Mouse (Mus musculus) liver, postnatal 0 days (tissue): ENCODE measurements at regions not wholly inside any gene's neighbourhood (a gene's known extent, or its start where the extent isn't known, plus 50 kb on each side); places are given as distances from the start of the nearest gene placed in this dataset.

Experiments used
- ATAC-seq: fragments of 200-750 bp; cut with Nextera tagmentation; 2 replicates; pipeline ENCODE4 v1.8.0; 2017; ENCODE audit warnings: mild to moderate bottlenecking, moderate library complexity
- DNase-seq: peaks from one replicate; pipeline ENCODE4 v3.0.0-alpha.2; 2016
- H3K27ac ChIP-seq: fragments of 300-500 bp; sonication (generic); 2 replicates; pipeline ENCODE4 v1.5.1; 2014; ENCODE audit warnings: antibody characterized with exemption, moderate library complexity, mild to moderate bottlenecking, low read depth
- H3K27me3 ChIP-seq: fragments of 300-500 bp; sonication (generic); 2 replicates; pipeline ENCODE4 v1.6.1; 2014; ENCODE audit warnings: low read length, control low read depth, mixed read lengths; ENCODE audit not compliant: insufficient read depth
- H3K36me3 ChIP-seq: fragments of 300-500 bp; sonication (generic); replicated peaks from 2 replicates; pipeline ENCODE4 v1.6.1; 2014; ENCODE audit warnings: mild to moderate bottlenecking, control low read depth, low read length, moderate library complexity, mixed read lengths; ENCODE audit not compliant: insufficient read depth
- H3K4me1 ChIP-seq: fragments of 300-500 bp; sonication (generic); 2 replicates; pipeline ENCODE4 v1.6.1; 2014; ENCODE audit warnings: antibody characterized with exemption, mild to moderate bottlenecking, control low read depth; ENCODE audit not compliant: insufficient read depth
- H3K4me2 ChIP-seq: fragments of 300-500 bp; sonication (generic); 2 replicates; pipeline ENCODE4 v1.6.1; 2014; ENCODE audit warnings: low read depth, mild to moderate bottlenecking, low read length, moderate library complexity, mixed read lengths
- H3K4me3 ChIP-seq: fragments of 300-500 bp; sonication (generic); 2 replicates; pipeline ENCODE4 v1.5.1; 2014; ENCODE audit warnings: low read depth, low read length
- H3K9ac ChIP-seq: fragments of 300-500 bp; sonication (generic); replicated peaks from 2 replicates; pipeline ENCODE4 v1.6.1; 2014; ENCODE audit warnings: mild to moderate bottlenecking, moderate library complexity
- H3K9me3 ChIP-seq: fragments of 300-500 bp; sonication (generic); 2 replicates; pipeline ENCODE4 v1.6.1; 2016; ENCODE audit warnings: mild to moderate bottlenecking, control low read depth, low read length, mixed read lengths
- CTCF ChIP-seq: sonication (generic); IDR thresholded peaks from 2 replicates; pipeline ENCODE4 v1.5.1; 2016; ENCODE audit warnings: antibody characterized with exemption, low read depth
- EP300 ChIP-seq: IDR thresholded peaks from 2 replicates; pipeline ENCODE4 v1.6.1; 2016; ENCODE audit warnings: antibody characterized with exemption, low read depth, mild to moderate bottlenecking
- WGBS: fragments of 180-500 bp; shearing (Covaris S2); extraction: QIAGEN DNeasy Blood & Tissue Kit; methylation state at CpG from one replicate; pipeline ENCODE4 v1.1.7; 2014; ENCODE audit not compliant: insufficient replicate concordance; 5-methylcytosine and 5-hydroxymethylcytosine counted together

DNA sequence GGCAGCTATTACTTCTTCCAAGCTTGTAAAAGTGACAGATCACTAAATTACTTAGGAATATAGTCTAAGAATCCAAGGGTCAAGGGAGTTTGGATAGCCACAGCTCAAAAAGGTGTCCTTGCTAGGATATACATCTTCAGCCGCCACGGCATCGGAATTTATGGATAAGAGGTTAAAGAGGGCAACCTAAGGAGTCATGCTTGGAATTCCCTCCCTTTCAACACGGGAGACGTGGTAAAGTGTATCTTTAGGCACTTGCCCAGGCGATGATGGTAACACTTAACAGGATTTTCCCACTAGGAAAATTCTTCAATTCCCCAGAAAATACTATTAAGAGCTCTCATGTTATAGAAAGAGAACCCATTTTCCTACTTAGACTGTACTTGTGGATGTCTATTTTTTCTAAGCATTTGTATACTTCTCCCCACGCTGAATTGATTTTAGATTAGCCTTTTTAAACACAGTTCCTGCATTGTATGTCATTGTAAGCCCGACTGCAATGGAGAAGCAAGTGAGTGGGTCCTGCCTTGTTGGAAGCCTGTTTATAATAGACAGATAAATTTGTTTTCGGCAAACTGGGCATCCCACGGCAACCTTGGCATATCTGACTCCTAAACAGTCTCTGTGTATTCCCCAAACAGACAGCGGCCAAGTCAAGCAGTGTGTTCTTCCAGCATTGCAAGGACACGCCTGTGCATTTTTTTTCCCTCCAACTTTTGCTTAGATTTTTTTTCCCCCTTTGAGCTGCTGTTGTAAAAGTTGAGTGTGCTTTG, 171.3 kb upstream of the Krr1 start:
- Histone ChIP-seq H3K4me3 (no peak overlapping the region), H3K27me3 (no peaks in the 10 kb centered on the region), H3K4me1 (no peaks in the 10 kb centered on the region), H3K27ac (no peak overlapping the region), H3K4me2 (no peak overlapping the region), H3K36me3 (no peaks in the 10 kb centered on the region), H3K9me3 (no peaks in the 10 kb centered on the region), H3K9ac (no peak overlapping the region)
- DNase-seq: no peak
- no peak for ATAC-seq
- TF ChIP-seq EP300 (no peak), CTCF (no peak)
- 75% methylated on average over 12 of the region's 12 CpGs for WGBS

GRCm38 (mm10) chr10:111801794-111802359, 170.6 kb upstream of the Krr1 start:
- no peak overlapping the region for H3K27ac ChIP-seq
- H3K4me1 ChIP-seq: no peaks in the 10 kb centered on the region; the same call in 1 of the 2 replicates
- no peaks in the 10 kb centered on the region for H3K36me3 ChIP-seq
- H3K9me3 ChIP-seq: no peaks in the 10 kb centered on the region
- no peaks in the 10 kb centered on the region for H3K27me3 ChIP-seq
- WGBS: 74% methylated on average over 12 of the region's 12 CpGs
- no peak overlapping the region for H3K4me2 ChIP-seq
- no peak overlapping the region for H3K9ac ChIP-seq
- H3K4me3 ChIP-seq: no peak overlapping the region
- DNase-seq (no peak), ATAC-seq (no peak)
- TF ChIP-seq EP300 (no peak), CTCF (no peak)

GRCm38 (mm10) chr10:111806333-111806732, 166.1 kb upstream of the Krr1 start:
- ATAC-seq (no peak), DNase-seq (no peak)
- Histone ChIP-seq H3K9ac (no peak overlapping the region), H3K36me3 (no peaks in the 10 kb centered on the region), H3K4me3 (no peak overlapping the region), H3K9me3 (no peaks in the 10 kb centered on the region), H3K4me1 (no peaks in the 10 kb centered on the region; the same call in 1 of the 2 replicates), H3K27ac (no peak overlapping the region), H3K4me2 (no peak overlapping the region), H3K27me3 (no peaks in the 10 kb centered on the region)
- TF ChIP-seq EP300: no peak
- TF ChIP-seq CTCF: no peak
- WGBS: 61% methylated on average over 3 of the region's 3 CpGs

DNA sequence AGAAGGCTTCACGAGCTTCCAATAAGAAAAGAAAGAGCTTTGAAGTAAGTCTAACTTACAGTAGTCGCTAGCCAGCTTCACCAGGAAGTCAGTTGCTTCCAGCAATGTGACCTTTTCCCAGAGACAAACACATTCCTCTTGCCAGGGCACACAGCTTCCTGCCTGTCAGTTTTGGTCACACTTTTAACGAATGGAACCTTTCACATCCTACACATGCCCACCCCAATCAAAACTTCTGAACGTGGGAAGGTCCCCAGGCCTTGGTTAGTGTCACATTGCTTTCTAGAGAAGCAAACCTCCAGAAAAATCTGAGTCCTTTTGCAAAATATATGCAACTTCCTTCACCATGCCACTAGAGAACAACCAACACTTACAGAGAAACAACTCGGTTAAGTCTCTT, 165.5 kb upstream of the Krr1 start:
- H3K27me3 ChIP-seq: no peaks in the 10 kb centered on the region
- ATAC-seq (no peak), DNase-seq (no peak)
- H3K4me1 ChIP-seq: no peaks in the 10 kb centered on the region; the same call in 1 of the 2 replicates
- TF ChIP-seq CTCF: no peak
- H3K9me3 ChIP-seq: no peaks in the 10 kb centered on the region
- WGBS: 23% methylated on average over 5 of the region's 5 CpGs
- no peak overlapping the region for H3K9ac ChIP-seq
- no peak overlapping the region for H3K27ac ChIP-seq
- H3K36me3 ChIP-seq: no peaks in the 10 kb centered on the region
- no peak overlapping the region for H3K4me2 ChIP-seq
- H3K4me3 ChIP-seq: no peak overlapping the region

- H3K9me3 ChIP-seq: no peaks in the 10 kb centered on the region
- H3K27me3 ChIP-seq: no peaks in the 10 kb centered on the region
- TF ChIP-seq EP300: no peak
- no peak for TF ChIP-seq CTCF
- H3K4me2 ChIP-seq: no peak overlapping the region
- no peak for DNase-seq
- no peak overlapping the region for H3K9ac ChIP-seq
- H3K27ac ChIP-seq: no peak overlapping the region
- no peaks in the 10 kb centered on the region for H3K36me3 ChIP-seq
- no peaks in the 10 kb centered on the region for H3K4me1 ChIP-seq
- ATAC-seq: no peak
- WGBS: 70% methylated on average over 4 of the region's 4 CpGs
- H3K4me3 ChIP-seq: no peak overlapping the region
These were observed 158.7 kb upstream of the Krr1 start for GRCm38 (mm10) chr10:111813736-111814135.

- Histone ChIP-seq H3K9ac (no peak overlapping the region), H3K27me3 (no peaks in the 10 kb centered on the region), H3K27ac (no peak overlapping the region), H3K9me3 (no peaks in the 10 kb centered on the region), H3K4me2 (no peak overlapping the region), H3K4me3 (no peak overlapping the region), H3K4me1 (peaks cover 3% of the 10 kb centered on the region; the same call in 1 of the 2 replicates), H3K36me3 (no peaks in the 10 kb centered on the region)
- DNase-seq (no peak), ATAC-seq (no peak)
- TF ChIP-seq CTCF: no peak
- TF ChIP-seq EP300: no peak
- WGBS: 75% methylated on average over 5 of the region's 5 CpGs
These were observed 157.8 kb upstream of the Krr1 start for GRCm38 (mm10) chr10:111814648-111815047.

- H3K4me1 ChIP-seq: peaks cover 3% of the 10 kb centered on the region; the same call in 1 of the 2 replicates
These were observed 157.3 kb upstream of the Krr1 start for GRCm38 (mm10) chr10:111815160-111815559.

More at GRCm38 (mm10) chr10:111815160-111815559, 157.3 kb upstream of the Krr1 start:
- Histone ChIP-seq H3K27ac (no peak overlapping the region), H3K4me2 (no peak overlapping the region), H3K9ac (no peak overlapping the region), H3K27me3 (no peaks in the 10 kb centered on the region), H3K4me3 (no peak overlapping the region), H3K9me3 (no peaks in the 10 kb centered on the region), H3K36me3 (no peaks in the 10 kb centered on the region)
- ATAC-seq (no peak), DNase-seq (no peak)
- WGBS: 64% methylated on average over 2 of the region's 2 CpGs
- TF ChIP-seq EP300 (no peak), CTCF (no peak)
